Mouse (Mus musculus) layer of hippocampus, adult 11-12 months (tissue): ENCODE measurements at regions not wholly inside any gene's neighbourhood (a gene's known extent, or its start where the extent isn't known, plus 50 kb on each side); places are given as distances from the start of the nearest gene placed in this dataset.

ENCODE experiments used
- DNase-seq: peaks from one replicate; pipeline ENCODE4 v3.0.0; 2022; ENCODE audit warnings: low spot score

GRCm38 (mm10) chr4:142464066-142464465, 224.9 kb upstream of the Kazn start:
- no peak for DNase-seq

GRCm38 (mm10) chr4:142460468-142461086, 221.4 kb upstream of the Kazn start:
- no peak for DNase-seq

GRCm38 (mm10) chr4:142452614-142453013, 213.4 kb upstream of the Kazn start:
- DNase-seq, result no peak

GRCm38 (mm10) chr4:142450884-142451283, 211.7 kb upstream of the Kazn start:
- DNase-seq, result no peak

- DNase-seq, result no peak
Measured at GRCm38 (mm10) chr4:142449713-142450112, 210.5 kb upstream of the Kazn start.

- DNase-seq, result no peak
Measured at GRCm38 (mm10) chr4:142449198-142449702, 210.0 kb upstream of the Kazn start.

- DNase-seq, result no peak
Measured at GRCm38 (mm10) chr4:142447529-142447928, 208.3 kb upstream of the Kazn start.

- no peak for DNase-seq
Measured at GRCm38 (mm10) chr4:142441045-142441444, 201.8 kb upstream of the Kazn start.

- DNase-seq, result no peak
Measured at GRCm38 (mm10) chr4:142439450-142440183, 200.4 kb upstream of the Kazn start.

GRCm38 (mm10) chr4:142424596-142424995, 185.4 kb upstream of the Kazn start:
- DNase-seq, result no peak

- DNase-seq, result no peak
Measured at GRCm38 (mm10) chr4:142420427-142420826, 181.2 kb upstream of the Kazn start.

GRCm38 (mm10) chr4:142414874-142415273, 175.7 kb upstream of the Kazn start:
- no peak for DNase-seq

GRCm38 (mm10) chr4:142411792-142412191, 172.6 kb upstream of the Kazn start:
- DNase-seq, result no peak

- peak; percentile 74 for DNase-seq
Measured at GRCm38 (mm10) chr4:142410596-142411573, 171.7 kb upstream of the Kazn start.

GRCm38 (mm10) chr4:142397858-142398257, 158.7 kb upstream of the Kazn start:
- no peak for DNase-seq

- DNase-seq, result peak; percentile 64
Measured at GRCm38 (mm10) chr4:142392924-142393323, 153.7 kb upstream of the Kazn start.

GRCm38 (mm10) chr4:142390531-142391195, 151.5 kb upstream of the Kazn start:
- DNase-seq, result no peak

- no peak for DNase-seq
Measured at GRCm38 (mm10) chr4:142388476-142388875, 149.3 kb upstream of the Kazn start.

GRCm38 (mm10) chr4:142381168-142381567, 142.0 kb upstream of the Kazn start:
- DNase-seq, result no peak

- DNase-seq, result no peak
Measured at GRCm38 (mm10) chr4:142378452-142378851, 139.3 kb upstream of the Kazn start.

GRCm38 (mm10) chr4:142367774-142368173, 128.6 kb upstream of the Kazn start:
- DNase-seq, result no peak

GRCm38 (mm10) chr4:142362071-142362470, 122.9 kb upstream of the Kazn start:
- DNase-seq, result no peak
